Mouse (Mus musculus) myocyte (in vitro differentiated cells): Measurements from ENCODE around the gene Inpp5d.

ENCODE experiments used
- CEBPB ChIP-seq: IDR thresholded peaks from 2 replicates; pipeline ENCODE4 v1.6.1; 2011; ENCODE audit warnings: mild to moderate bottlenecking, moderate library complexity; ENCODE audit not compliant: poor library complexity, insufficient read depth, severe bottlenecking
- MYOD1 ChIP-seq, 3 experiments: IDR thresholded peaks; one replicate each; pipeline ENCODE4 v1.6.1; 2011; ENCODE audit warnings: control low read depth in 2 of 3, low read depth in 2 of 3, mild to moderate bottlenecking in 2 of 3, moderate library complexity in 1 of 3; ENCODE audit not compliant: insufficient read length in 2 of 3, control insufficient read depth in 1 of 3
- MYOG ChIP-seq, 3 experiments: IDR thresholded peaks; one replicate each; pipeline ENCODE4 v1.6.1; 2011; ENCODE audit warnings: control low read depth in 2 of 3, low read depth in 2 of 3, mild to moderate bottlenecking in 2 of 3; ENCODE audit not compliant: insufficient read length in 2 of 3, control insufficient read depth in 1 of 3, insufficient read depth in 1 of 3
- POLR2A ChIP-seq: IDR thresholded peaks from one replicate; pipeline ENCODE4 v1.6.1; 2011; ENCODE audit warnings: low read depth, mild to moderate bottlenecking, control low read depth, moderate library complexity; ENCODE audit not compliant: insufficient read length
- POLR2AphosphoS2 ChIP-seq: IDR thresholded peaks from one replicate; pipeline ENCODE4 v1.6.1; 2011; ENCODE audit warnings: low read depth, control low read depth; ENCODE audit not compliant: insufficient read length
- TCF12 ChIP-seq: IDR thresholded peaks from one replicate; pipeline ENCODE4 v1.6.1; 2011; ENCODE audit warnings: mild to moderate bottlenecking, control low read depth; ENCODE audit not compliant: poor library complexity, insufficient read depth, severe bottlenecking

DNA sequence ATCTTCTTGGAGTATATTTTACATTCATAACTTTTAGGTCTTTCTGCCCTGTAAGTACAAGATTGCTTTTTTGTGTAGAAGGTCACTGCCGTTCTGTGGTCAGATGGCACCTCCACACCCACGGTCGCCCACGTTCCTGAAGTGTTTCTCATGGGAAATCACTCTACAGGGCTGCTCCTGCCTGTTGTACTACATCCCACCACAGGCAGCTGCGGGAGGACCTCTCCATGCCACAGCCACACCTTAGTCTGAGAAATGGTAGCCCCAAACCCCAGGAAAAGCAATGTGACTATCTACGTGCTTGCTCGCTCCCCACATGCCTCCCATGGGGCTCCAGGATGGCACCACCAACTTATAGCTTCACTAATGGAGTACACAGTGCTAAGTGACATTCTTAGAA lies 48.2 kb downstream of the Inpp5d start:
- no peak for TF ChIP-seq POLR2A
- TF ChIP-seq MYOD1 (IDR thresholded peaks at IDR 0.05; ENCODE audit: control insufficient read depth in 1 of 3, insufficient read length in 2 of 3, low read depth in 2 of 3), result peak in 1 of 3 experiments; percentile 72
- TF ChIP-seq TCF12, result no peak
- TF ChIP-seq CEBPB, result no peak
- peak in 1 of 3 experiments; percentile 74 for TF ChIP-seq MYOG (IDR thresholded peaks at IDR 0.05; ENCODE audit: control insufficient read depth in 1 of 3, insufficient read depth in 1 of 3, insufficient read length in 2 of 3, low read depth in 2 of 3)
- TF ChIP-seq POLR2AphosphoS2, result no peak
